Mouse (Mus musculus) stomach, embryonic 16.5 days (tissue): ENCODE measurements at regions not wholly inside any gene's neighbourhood (a gene's known extent, or its start where the extent isn't known, plus 50 kb on each side); places are given as distances from the start of the nearest gene placed in this dataset.

ENCODE experiments used
- ATAC-seq: fragments of 200-750 bp; cut with Nextera tagmentation; 2 replicates; pipeline ENCODE4 v1.8.0; 2017; ENCODE audit warnings: moderate number of reproducible peaks, moderate TSS enrichment; ENCODE audit not compliant: insufficient read depth, low FRiP score
- H3K27ac ChIP-seq: fragments of 300-500 bp; sonication (generic); 2 replicates; pipeline ENCODE4 v1.5.1; 2014; ENCODE audit warnings: low read length
- H3K27me3 ChIP-seq: fragments of 300-500 bp; sonication (generic); 2 replicates; pipeline ENCODE4 v1.6.1; 2014; ENCODE audit warnings: low read length, control low read depth, mixed read lengths; ENCODE audit not compliant: control insufficient read depth, insufficient read depth
- H3K36me3 ChIP-seq: fragments of 300-500 bp; sonication (generic); 2 replicates; pipeline ENCODE4 v1.6.1; 2014; ENCODE audit warnings: low read length; ENCODE audit not compliant: control insufficient read depth, insufficient read depth
- H3K4me1 ChIP-seq: fragments of 300-500 bp; sonication (generic); 2 replicates; pipeline ENCODE4 v1.6.1; 2014; ENCODE audit warnings: low read length, control low read depth, mixed read lengths; ENCODE audit not compliant: control insufficient read depth, insufficient read depth
- H3K4me2 ChIP-seq: fragments of 300-500 bp; sonication (generic); 2 replicates; pipeline ENCODE4 v1.6.1; 2014; ENCODE audit warnings: low read depth, low read length, mixed read lengths
- H3K4me3 ChIP-seq: fragments of 300-500 bp; sonication (generic); replicated peaks from 2 replicates; pipeline ENCODE4 v1.5.1; 2014; ENCODE audit warnings: mild to moderate bottlenecking, low read length
- H3K9ac ChIP-seq: fragments of 300-500 bp; sonication (generic); 2 replicates; pipeline ENCODE4 v1.6.1; 2014; ENCODE audit warnings: low read length
- H3K9me3 ChIP-seq: fragments of 300-500 bp; sonication (generic); replicated peaks from 2 replicates; pipeline ENCODE4 v1.6.1; 2016; ENCODE audit warnings: low read length, control low read depth; ENCODE audit not compliant: control insufficient read depth
- WGBS: fragments of 180-500 bp; shearing (Covaris S2); extraction: QIAGEN DNeasy Blood & Tissue Kit; methylation state at CpG from one replicate; pipeline ENCODE4 v1.1.7; 2014; 5-methylcytosine and 5-hydroxymethylcytosine counted together

DNA sequence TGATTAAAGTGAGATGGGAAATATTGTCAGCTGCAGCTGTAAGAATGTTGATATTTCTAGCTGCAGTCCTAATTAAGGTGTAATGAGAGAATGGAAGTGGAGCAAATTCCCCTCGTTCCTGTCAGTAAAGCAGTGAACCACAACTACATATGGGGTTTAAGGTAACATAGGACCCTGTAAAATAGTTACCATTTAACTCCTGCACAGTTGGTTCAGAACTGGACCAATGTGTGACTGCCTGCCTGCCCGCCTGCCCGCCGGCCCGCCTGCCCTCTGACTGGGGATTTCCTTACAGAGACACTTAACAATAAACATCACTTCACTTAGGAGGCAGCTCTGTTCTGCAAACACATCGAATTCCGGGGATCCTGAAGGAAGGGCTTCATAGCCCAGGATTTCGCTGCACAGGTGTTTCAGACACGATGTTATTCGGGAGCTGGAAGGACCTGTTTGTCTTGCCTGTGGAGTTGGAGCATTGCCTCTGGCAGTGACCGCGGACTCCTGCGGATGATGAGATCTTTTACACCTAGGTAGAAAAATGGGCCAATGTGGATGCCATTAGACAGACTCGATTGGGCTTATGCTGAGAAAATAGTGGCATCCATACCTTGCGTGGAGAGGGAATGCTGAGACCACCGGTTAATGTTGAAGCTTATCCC is 670.7 kb upstream of the Zeb2 start:
- ATAC-seq: no peak
- H3K27me3 ChIP-seq: no peaks in the 10 kb centered on the region
- no peaks in the 10 kb centered on the region for H3K9me3 ChIP-seq
- no peak overlapping the region for H3K9ac ChIP-seq
- H3K4me1 ChIP-seq: 0 out of 2 replicates have a peak, but pooled peaks cover 4% of the 10 kb centered on the region
- H3K4me2 ChIP-seq: peak overlapping the region; percentile 21; the same call in 1 of the 2 replicates
- H3K27ac ChIP-seq: no peak overlapping the region
- 33% methylated on average over 16 of the region's 16 CpGs for WGBS
- H3K36me3 ChIP-seq: no peaks in the 10 kb centered on the region
- peak overlapping the region; percentile 12; the same call in 1 of the 2 replicates for H3K4me3 ChIP-seq

DNA sequence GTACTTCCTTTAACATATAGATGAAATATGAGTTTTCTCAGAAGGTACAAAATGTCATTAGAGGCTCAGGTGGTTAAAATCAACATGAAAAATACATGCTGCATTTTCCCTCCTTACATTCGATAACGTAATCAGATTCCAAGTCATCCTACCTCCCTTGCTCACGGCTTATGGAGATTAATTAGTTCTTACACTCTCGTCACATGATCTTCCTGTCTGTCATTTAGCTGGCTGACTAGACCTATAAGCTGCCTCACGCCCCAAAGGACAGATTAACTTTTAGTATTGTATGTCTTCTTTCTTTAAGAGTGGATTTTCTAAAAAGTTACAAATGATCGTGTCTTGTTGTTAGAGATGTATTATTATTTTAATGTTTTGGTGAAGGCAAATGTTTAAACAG is 669.6 kb upstream of the Zeb2 start:
- no peaks in the 10 kb centered on the region for H3K9me3 ChIP-seq
- 48% methylated on average over 6 of the region's 6 CpGs for WGBS
- H3K27me3 ChIP-seq: no peaks in the 10 kb centered on the region

DNA sequence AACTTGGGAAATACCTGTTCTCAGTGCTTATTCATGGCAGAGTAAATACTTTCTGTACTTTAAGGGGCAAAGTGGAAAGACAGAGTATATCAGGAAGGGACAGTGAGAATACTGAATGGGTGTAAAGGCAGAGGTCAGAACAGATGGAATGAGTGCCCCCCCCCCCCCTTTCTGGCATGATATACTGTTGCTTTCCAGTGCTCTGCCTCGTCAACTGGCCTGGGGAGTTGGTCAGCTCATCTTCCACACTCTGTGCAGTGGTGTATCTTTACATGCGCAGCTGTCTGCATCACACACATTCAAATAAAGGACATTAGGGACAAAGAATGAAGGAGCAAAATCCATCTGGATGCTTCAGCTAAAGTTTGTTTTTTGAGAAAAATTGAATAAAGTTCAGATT is 668.5 kb upstream of the Zeb2 start:
- H3K4me3 ChIP-seq: no peak overlapping the region
- 0 out of 2 replicates have a peak, but pooled peaks cover 4% of the 10 kb centered on the region for H3K4me1 ChIP-seq
- H3K27me3 ChIP-seq: no peaks in the 10 kb centered on the region
- H3K4me2 ChIP-seq: no peak overlapping the region
- no peak overlapping the region for H3K9ac ChIP-seq
- ATAC-seq: no peak
- no peak overlapping the region for H3K27ac ChIP-seq
- H3K9me3 ChIP-seq: no peaks in the 10 kb centered on the region
- WGBS: 79% methylated on average over 2 of the region's 2 CpGs
- H3K36me3 ChIP-seq: no peaks in the 10 kb centered on the region

More for the DNA sequence above, 669.6 kb upstream of the Zeb2 start:
- no peak overlapping the region for H3K27ac ChIP-seq
- no peak for ATAC-seq
- no peak overlapping the region for H3K4me3 ChIP-seq
- no peak overlapping the region for H3K4me2 ChIP-seq
- H3K36me3 ChIP-seq: no peaks in the 10 kb centered on the region
- 0 out of 2 replicates have a peak, but pooled peaks cover 4% of the 10 kb centered on the region for H3K4me1 ChIP-seq
- no peak overlapping the region for H3K9ac ChIP-seq

DNA sequence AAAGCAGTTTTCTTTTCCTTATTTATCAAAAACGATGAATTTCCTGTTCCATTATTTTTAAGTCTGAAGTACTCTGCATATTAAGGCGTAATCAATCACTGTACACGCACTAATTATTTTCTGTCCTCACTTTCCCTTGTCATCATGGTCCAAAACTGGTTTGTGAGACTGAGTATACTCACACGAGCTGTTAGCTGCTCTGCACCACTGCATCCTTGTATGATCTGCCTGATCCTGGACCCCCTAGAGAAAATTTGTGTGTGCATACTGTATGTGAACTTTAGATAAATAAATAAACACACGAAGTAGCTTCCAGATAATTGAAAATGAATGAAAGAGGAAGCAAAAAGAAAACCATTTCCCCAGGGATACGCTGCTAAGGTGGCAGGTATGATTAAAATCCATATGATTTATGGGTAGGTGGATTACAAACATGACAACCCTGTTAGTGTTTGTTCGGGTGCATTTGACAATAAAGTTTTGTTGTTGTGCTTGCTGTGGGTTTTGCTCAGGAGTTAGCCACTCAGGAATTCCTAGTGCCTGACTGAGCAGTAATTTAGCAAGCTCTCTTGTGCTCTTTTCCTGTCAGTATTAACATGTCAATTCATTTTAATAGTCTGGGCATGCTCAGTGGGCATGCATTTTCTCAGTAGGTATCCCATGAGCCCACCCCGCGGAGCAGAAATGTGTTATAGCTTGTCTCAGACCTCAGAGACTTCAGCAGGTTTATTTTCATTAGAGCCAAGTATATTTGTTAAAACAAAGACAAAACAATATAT is 666.6 kb upstream of the Zeb2 start:
- Histone ChIP-seq H3K4me3 (no peak overlapping the region), H3K36me3 (no peaks in the 10 kb centered on the region), H3K27ac (no peak overlapping the region), H3K4me1 (0 out of 2 replicates have a peak, but pooled peaks cover 4% of the 10 kb centered on the region), H3K27me3 (no peaks in the 10 kb centered on the region), H3K4me2 (no peak overlapping the region), H3K9me3 (no peaks in the 10 kb centered on the region), H3K9ac (no peak overlapping the region)
- ATAC-seq: no peak
- WGBS: 71% methylated on average over 9 of the region's 9 CpGs

DNA sequence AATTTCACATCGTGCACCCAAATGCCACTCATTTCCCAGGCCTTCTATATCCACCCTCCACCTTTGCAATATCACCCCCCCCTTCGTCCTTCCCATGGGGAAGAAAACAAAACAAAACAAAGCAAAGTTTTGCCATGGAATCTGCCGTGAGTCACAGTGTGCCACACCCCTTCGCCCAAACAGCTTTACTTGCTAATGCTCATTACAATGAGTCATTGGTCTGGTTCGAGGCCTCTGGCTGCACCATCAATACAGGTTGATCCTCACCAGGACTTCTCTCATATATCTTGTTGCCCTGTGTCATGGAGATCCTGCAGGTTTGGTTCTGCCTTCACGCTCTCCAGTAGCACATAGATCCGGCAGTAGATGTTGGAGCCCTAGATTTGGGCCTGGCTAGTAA is 660.3 kb upstream of the Zeb2 start:
- WGBS: 82% methylated on average over 7 of the region's 7 CpGs

DNA sequence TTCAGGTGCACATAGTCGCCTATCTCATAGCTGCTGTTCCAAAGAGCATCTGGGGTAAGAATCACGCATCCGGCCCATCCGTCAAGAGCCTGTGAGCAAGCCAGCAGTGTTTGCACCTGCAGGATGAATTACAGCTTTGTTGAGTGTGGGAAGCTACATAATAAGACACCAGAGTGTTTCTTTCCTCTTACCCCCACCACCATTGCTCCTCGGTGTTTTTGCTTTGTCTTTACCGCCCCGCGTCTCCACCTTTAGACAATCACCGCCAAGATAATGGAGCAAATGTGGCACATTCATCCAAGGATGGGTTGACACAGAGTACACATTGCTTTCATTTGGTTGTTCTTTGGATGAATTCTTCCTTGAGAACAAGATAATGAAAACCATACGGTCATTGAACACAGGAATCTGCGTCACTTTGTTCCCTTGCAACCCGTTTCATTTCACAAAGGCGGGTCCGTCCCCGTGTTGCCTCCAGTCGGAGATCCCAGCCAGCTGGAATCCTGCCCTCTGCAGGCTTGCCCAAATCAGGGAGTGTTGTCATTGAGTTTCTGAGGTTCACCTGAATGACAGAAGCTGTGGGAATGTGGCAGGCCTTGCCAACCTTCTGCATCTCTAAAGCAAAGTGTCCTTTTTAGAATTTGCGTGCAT is 659.4 kb upstream of the Zeb2 start:
- H3K4me1 ChIP-seq: no peaks in the 10 kb centered on the region
- WGBS: 80% methylated on average over 17 of the region's 17 CpGs

More for the DNA sequence above, 660.3 kb upstream of the Zeb2 start:
- no peaks in the 10 kb centered on the region for H3K36me3 ChIP-seq
- H3K4me3 ChIP-seq: no peak overlapping the region
- no peak overlapping the region for H3K27ac ChIP-seq
- no peak for ATAC-seq
- H3K27me3 ChIP-seq: no peaks in the 10 kb centered on the region
- H3K4me2 ChIP-seq: no peak overlapping the region
- H3K4me1 ChIP-seq: no peaks in the 10 kb centered on the region
- no peak overlapping the region for H3K9ac ChIP-seq
- no peaks in the 10 kb centered on the region for H3K9me3 ChIP-seq

DNA sequence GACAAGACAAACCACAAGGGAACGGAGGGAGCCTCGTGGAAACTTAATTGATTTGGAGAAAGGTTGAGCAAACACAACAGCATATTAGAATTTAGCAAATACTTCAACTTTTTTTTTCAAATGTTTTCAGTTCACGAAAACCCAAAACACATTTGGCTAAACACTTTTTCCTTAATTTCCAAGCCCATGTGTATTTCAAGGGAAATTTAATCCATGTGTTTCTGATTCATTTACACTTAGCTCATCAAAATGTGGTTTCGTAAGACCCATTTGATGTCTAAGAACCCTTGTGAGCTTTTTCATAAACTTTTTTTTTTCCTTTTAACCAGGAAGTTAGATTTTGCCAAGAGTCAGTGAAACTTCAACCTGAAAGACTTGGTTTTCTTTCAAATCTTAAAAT is 658.5 kb upstream of the Zeb2 start:
- no peaks in the 10 kb centered on the region for H3K27me3 ChIP-seq
- H3K4me2 ChIP-seq: no peak overlapping the region
- H3K4me3 ChIP-seq: no peak overlapping the region
- ATAC-seq: no peak
- no peaks in the 10 kb centered on the region for H3K4me1 ChIP-seq
- H3K36me3 ChIP-seq: no peaks in the 10 kb centered on the region
- WGBS: 82% methylated on average over 4 of the region's 4 CpGs
- H3K27ac ChIP-seq: no peak overlapping the region
- no peaks in the 10 kb centered on the region for H3K9me3 ChIP-seq
- H3K9ac ChIP-seq: no peak overlapping the region

More for the DNA sequence above, 659.4 kb upstream of the Zeb2 start:
- H3K4me2 ChIP-seq: no peak overlapping the region
- H3K9me3 ChIP-seq: no peaks in the 10 kb centered on the region
- H3K36me3 ChIP-seq: no peaks in the 10 kb centered on the region
- no peak overlapping the region for H3K4me3 ChIP-seq
- no peak overlapping the region for H3K9ac ChIP-seq
- H3K27me3 ChIP-seq: no peaks in the 10 kb centered on the region
- H3K27ac ChIP-seq: no peak overlapping the region
- ATAC-seq: no peak

DNA sequence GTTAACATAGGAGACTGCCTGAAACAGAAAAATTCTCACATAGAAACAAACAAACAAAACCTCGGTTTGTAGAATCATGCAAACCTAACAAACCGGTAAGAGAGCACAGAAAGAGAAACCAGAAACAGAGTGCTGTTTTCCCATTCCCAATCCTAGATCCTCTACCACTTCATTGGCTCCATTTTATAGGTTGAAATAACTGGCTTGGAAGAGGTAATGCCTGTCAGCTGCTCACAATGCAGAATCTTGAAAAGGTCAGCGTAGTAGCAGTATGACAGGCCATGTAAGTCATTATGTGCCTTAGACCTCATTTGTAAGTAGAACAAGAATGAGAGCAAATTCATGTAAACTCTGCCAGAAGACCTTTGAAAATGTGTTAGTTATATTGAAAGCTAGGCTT is 657.2 kb upstream of the Zeb2 start:
- Histone ChIP-seq H3K36me3 (no peaks in the 10 kb centered on the region), H3K27me3 (no peaks in the 10 kb centered on the region), H3K4me1 (no peaks in the 10 kb centered on the region), H3K9ac (no peak overlapping the region), H3K4me3 (no peak overlapping the region), H3K27ac (no peak overlapping the region), H3K4me2 (no peak overlapping the region), H3K9me3 (no peaks in the 10 kb centered on the region)
- 76% methylated on average over 3 of the region's 3 CpGs for WGBS
- ATAC-seq: no peak

DNA sequence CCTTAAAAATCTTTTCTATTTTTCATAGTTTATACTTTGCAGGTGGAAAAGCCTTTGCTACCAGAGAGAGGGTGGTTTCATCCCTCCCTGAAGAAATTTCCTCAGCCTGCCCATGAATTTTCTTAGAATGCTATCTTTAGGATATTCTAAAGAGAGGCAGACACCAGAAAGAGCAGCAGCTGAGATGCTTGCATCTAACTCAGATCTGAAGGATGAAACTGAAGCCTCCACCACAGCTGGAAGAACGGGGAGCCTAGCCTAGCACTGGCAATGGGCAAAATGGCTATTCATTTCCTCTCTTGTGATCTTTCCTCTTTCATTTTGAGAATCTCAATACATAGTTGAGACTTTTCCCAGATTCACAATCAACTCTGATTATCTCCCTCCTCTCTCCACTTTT is 640.0 kb upstream of the Zeb2 start:
- H3K27me3 ChIP-seq: no peaks in the 10 kb centered on the region
- H3K27ac ChIP-seq: no peak overlapping the region
- no peak for ATAC-seq
- H3K4me1 ChIP-seq: no peaks in the 10 kb centered on the region
- no peaks in the 10 kb centered on the region for H3K36me3 ChIP-seq
- H3K9ac ChIP-seq: no peak overlapping the region
- no peaks in the 10 kb centered on the region for H3K9me3 ChIP-seq
- H3K4me3 ChIP-seq: no peak overlapping the region
- H3K4me2 ChIP-seq: no peak overlapping the region
- 72% methylated on average over 1 of the region's 1 CpGs for whole genome bisulfite sequencing
